Mouse (Mus musculus) hindbrain, embryonic 14.5 days (tissue): ENCODE measurements at regions not wholly inside any gene's neighbourhood (a gene's known extent, or its start where the extent isn't known, plus 50 kb on each side); places are given as distances from the start of the nearest gene placed in this dataset.

Experiments used
- ATAC-seq: fragments of 200-750 bp; cut with Nextera tagmentation; 2 replicates; pipeline ENCODE4 v1.8.0; 2017; ENCODE audit warnings: moderate number of reproducible peaks, mild to moderate bottlenecking, moderate TSS enrichment, moderate library complexity; ENCODE audit not compliant: low FRiP score
- DNase-seq: peaks from one replicate; pipeline ENCODE4 v3.0.0-alpha.2; 2015; ENCODE audit warnings: low spot score
- H3K27ac ChIP-seq: fragments of 300-500 bp; sonication (generic); 2 replicates; pipeline ENCODE4 v1.5.1; 2014; ENCODE audit warnings: mild to moderate bottlenecking, moderate library complexity
- H3K27me3 ChIP-seq: fragments of 300-500 bp; sonication (generic); 2 replicates; pipeline ENCODE4 v1.6.1; 2014; ENCODE audit warnings: mild to moderate bottlenecking, low read length, mixed read lengths; ENCODE audit not compliant: control insufficient read depth, insufficient read depth
- H3K36me3 ChIP-seq: fragments of 300-500 bp; sonication (generic); replicated peaks from 2 replicates; pipeline ENCODE4 v1.6.1; 2014; ENCODE audit not compliant: control insufficient read depth, insufficient read depth
- H3K4me1 ChIP-seq: fragments of 300-500 bp; sonication (generic); replicated peaks from 2 replicates; pipeline ENCODE4 v1.6.1; 2014; ENCODE audit warnings: antibody characterized with exemption, low read length, mixed read lengths; ENCODE audit not compliant: control insufficient read depth, insufficient read depth
- H3K4me2 ChIP-seq: fragments of 300-500 bp; sonication (generic); replicated peaks from 2 replicates; pipeline ENCODE4 v1.6.1; 2014; ENCODE audit warnings: mild to moderate bottlenecking, moderate library complexity
- H3K4me3 ChIP-seq: fragments of 300-500 bp; sonication (generic); replicated peaks from 2 replicates; pipeline ENCODE4 v1.5.1; 2014; ENCODE audit warnings: mild to moderate bottlenecking, low read length
- H3K9ac ChIP-seq: fragments of 300-500 bp; sonication (generic); 2 replicates; pipeline ENCODE4 v1.6.1; 2014
- H3K9me3 ChIP-seq: fragments of 300-500 bp; sonication (generic); 2 replicates; pipeline ENCODE4 v1.6.1; 2016; ENCODE audit warnings: low read length; ENCODE audit not compliant: control insufficient read depth
- WGBS: fragments of 180-500 bp; shearing (Covaris S2); extraction: QIAGEN DNeasy Blood & Tissue Kit; methylation state at CpG from one replicate; pipeline ENCODE4 v1.1.7; 2014; 5-methylcytosine and 5-hydroxymethylcytosine counted together

DNA sequence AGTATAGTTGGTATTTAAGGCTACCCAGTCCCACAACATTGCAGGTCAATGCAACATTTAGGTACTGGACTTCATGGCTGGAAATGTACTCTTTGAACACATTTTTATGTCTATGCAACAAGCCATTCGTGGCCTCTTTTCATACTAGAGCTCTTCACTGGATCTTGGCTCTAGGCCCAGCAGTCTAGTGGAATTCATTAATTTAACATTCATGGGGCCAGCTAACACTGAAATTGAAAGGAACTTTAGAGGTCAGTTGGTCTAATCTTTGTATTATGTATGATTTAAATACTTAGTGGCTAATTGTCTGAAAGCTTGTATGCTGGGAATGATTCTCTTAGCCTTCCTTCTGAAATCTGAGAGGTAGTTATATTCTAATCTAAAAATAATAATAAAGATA, 695.5 kb upstream of the Lingo2 start:
- H3K4me2 ChIP-seq, result no peak overlapping the region
- ATAC-seq (no peak), DNase-seq (peak; percentile 31)
- no peaks in the 10 kb centered on the region for H3K27me3 ChIP-seq
- no peaks in the 10 kb centered on the region for H3K36me3 ChIP-seq
- 53% methylated on average over 1 of the region's 1 CpGs for WGBS
- no peak overlapping the region for H3K9ac ChIP-seq
- H3K27ac ChIP-seq, result no peak overlapping the region
- H3K4me3 ChIP-seq, result no peak overlapping the region
- H3K4me1 ChIP-seq, result no peaks in the 10 kb centered on the region
- peaks cover 7% of the 10 kb centered on the region; the same call in 1 of the 2 replicates for H3K9me3 ChIP-seq
